Mouse (Mus musculus): ENCODE results near the gene Gpr107.

GRCm38 (mm10) chr2:31210144-31210847 is 58.2 kb downstream of the Gpr107 start:
- TF ChIP-seq POLR2A (IDR thresholded peaks at IDR 0.05; ENCODE audit: extremely low read depth, insufficient read depth, low read length) (no peak), CTCF (IDR thresholded peaks at IDR 0.05; ENCODE audit: low read depth, low read length) (no peak)

All from liver, adult 2 months (tissue).